Mouse (Mus musculus) embryonic facial prominence, embryonic 13.5 days (tissue): ENCODE results near the gene Fut8. TPM values are rescaled to one million over a fixed set of nuclear protein-coding genes. Genes with fewer than 3 reads are reported as not detected.

ENCODE experiments used
- ATAC-seq: fragments of 200-750 bp; cut with Nextera tagmentation; 2 replicates; pipeline ENCODE4 v1.8.0; 2017; ENCODE audit warnings: low read depth; ENCODE audit not compliant: insufficient number of reproducible peaks, insufficient read depth, low FRiP score, low TSS enrichment
- H3K27ac ChIP-seq: fragments of 300-500 bp; sonication (generic); 2 replicates; pipeline ENCODE4 v1.5.1; 2015; ENCODE audit warnings: moderate library complexity, mild to moderate bottlenecking, inconsistent platforms
- H3K27me3 ChIP-seq: fragments of 300-500 bp; sonication (generic); 2 replicates; pipeline ENCODE4 v1.6.1; 2015; ENCODE audit warnings: mild to moderate bottlenecking, inconsistent platforms
- H3K36me3 ChIP-seq: fragments of 300-500 bp; sonication (generic); 2 replicates; pipeline ENCODE4 v1.6.1; 2015; ENCODE audit warnings: mild to moderate bottlenecking, inconsistent platforms
- H3K4me1 ChIP-seq: fragments of 300-500 bp; sonication (generic); 2 replicates; pipeline ENCODE4 v1.6.1; 2015; ENCODE audit warnings: inconsistent platforms
- H3K4me2 ChIP-seq: fragments of 300-500 bp; sonication (generic); 2 replicates; pipeline ENCODE4 v1.6.1; 2015; ENCODE audit warnings: moderate library complexity, mild to moderate bottlenecking, inconsistent platforms
- H3K4me3 ChIP-seq: fragments of 300-500 bp; sonication (generic); 2 replicates; pipeline ENCODE4 v1.5.1; 2015; ENCODE audit warnings: mild to moderate bottlenecking, inconsistent platforms
- H3K9ac ChIP-seq: fragments of 300-500 bp; sonication (generic); 2 replicates; pipeline ENCODE4 v1.6.1; 2015; ENCODE audit warnings: mild to moderate bottlenecking, inconsistent platforms
- H3K9me3 ChIP-seq: fragments of 300-500 bp; sonication (generic); 2 replicates; pipeline ENCODE4 v1.6.1; 2016; ENCODE audit warnings: inconsistent platforms
- WGBS: fragments of 180-500 bp; shearing (Covaris S2); methylation state at CpG from one replicate; pipeline ENCODE4 v1.1.7; 2015; ENCODE audit warnings: mixed read lengths; 5-methylcytosine and 5-hydroxymethylcytosine counted together
- polyA plus RNA-seq: library from polyadenylated mRNA; unstranded; fragments of >200 nt; fragmentation: Nextera tagmentation; extraction: Ambion mirVana; gene quantifications from 2 replicates; pipeline ENCODE4 v1.2.1, GENCODE M21; 2015

Gene Fut8
- polyA plus RNA-seq, 1 experiment from 2014 or later = 25.6 TPM

DNA sequence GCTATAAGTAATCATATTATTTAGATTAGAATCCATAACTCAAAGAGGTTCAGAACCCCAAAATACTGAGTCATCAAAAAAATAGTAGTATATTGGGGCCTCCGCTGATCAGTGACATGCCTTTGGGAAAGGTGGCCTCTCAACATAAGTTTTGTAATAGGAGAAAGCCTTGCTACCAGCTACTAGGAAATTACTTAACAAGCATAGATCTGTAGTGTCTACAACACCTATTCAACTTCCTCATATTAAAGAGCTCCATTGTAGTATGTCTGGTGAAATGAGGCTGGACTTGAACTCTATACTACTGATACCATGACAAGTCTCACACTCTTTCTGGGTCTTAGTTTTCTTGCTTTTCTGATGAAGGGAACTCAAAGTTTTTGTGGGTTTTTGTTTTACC is 243.2 kb downstream of the Fut8 start:
- Histone ChIP-seq H3K9ac (no peak overlapping the region), H3K27ac (no peak overlapping the region), H3K9me3 (no peaks in the 10 kb centered on the region), H3K4me2 (no peak overlapping the region), H3K4me1 (no peaks in the 10 kb centered on the region), H3K27me3 (no peaks in the 10 kb centered on the region), H3K36me3 (no peaks in the 10 kb centered on the region), H3K4me3 (no peak overlapping the region)
- ATAC-seq = no peak
- 93% methylated on average over 1 of the region's 1 CpGs for WGBS

DNA sequence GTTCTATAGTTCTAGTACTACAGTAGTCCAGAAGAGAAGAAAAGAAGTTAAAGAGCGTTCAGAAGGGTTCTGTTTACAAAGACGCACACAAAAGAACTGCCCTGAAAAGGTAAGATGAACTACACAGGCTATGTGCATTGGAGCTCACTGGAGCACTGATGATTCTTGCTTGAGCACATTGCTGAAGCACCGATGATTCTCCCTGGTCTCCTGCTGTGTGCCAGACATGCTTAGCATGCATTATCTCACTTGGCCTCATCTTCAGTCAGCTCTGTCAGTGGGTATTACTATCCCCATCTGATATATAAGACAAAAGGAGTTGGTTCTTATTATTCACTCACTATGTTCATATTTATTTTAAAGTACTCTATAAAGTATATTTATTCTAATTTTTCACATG is 243.9 kb downstream of the Fut8 start:
- no peaks in the 10 kb centered on the region for H3K27me3 ChIP-seq
- no peaks in the 10 kb centered on the region for H3K36me3 ChIP-seq
- no peaks in the 10 kb centered on the region for H3K9me3 ChIP-seq
- H3K4me2 ChIP-seq = no peak overlapping the region
- ATAC-seq = no peak
- H3K4me3 ChIP-seq = no peak overlapping the region
- no peak overlapping the region for H3K27ac ChIP-seq
- H3K9ac ChIP-seq = no peak overlapping the region
- no peaks in the 10 kb centered on the region for H3K4me1 ChIP-seq
- WGBS = 83% methylated on average over 3 of the region's 3 CpGs

DNA sequence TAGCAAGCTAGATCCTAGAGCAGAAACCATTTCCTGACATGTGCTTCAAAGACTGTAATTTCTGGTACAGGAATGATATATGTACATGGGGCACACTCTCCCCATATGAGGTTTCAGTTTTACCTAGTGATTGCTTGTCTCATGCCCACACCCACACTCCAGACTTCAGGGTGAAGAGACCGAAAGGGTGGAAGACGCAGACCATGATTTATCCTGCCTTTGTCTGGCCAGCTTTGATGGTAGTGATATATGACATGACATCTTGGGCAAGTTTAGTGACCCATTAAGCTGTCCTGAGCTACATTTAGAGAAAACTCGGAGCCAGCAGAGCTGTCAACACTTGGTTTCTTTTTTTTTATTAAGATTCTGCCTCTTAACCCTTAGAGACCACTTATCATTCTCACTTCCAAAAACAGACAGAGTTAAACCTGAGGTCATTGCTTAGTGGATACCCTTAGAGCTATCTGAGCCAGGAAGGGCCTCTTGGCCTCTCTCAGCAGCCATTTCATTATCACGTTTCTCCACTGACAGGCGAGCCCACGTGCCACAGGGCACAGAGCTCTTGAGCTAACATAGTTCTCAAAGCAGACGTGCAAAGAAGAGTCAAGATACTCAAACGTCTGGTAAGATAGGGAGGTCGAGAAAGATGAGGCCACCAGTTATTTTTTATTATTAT is 245.4 kb downstream of the Fut8 start:
- H3K9ac ChIP-seq = no peak overlapping the region
- H3K4me2 ChIP-seq = no peak overlapping the region
- no peaks in the 10 kb centered on the region for H3K4me1 ChIP-seq
- WGBS = 70% methylated on average over 9 of the region's 9 CpGs
- H3K27me3 ChIP-seq = no peaks in the 10 kb centered on the region
- ATAC-seq = no peak
- H3K9me3 ChIP-seq = no peaks in the 10 kb centered on the region
- no peaks in the 10 kb centered on the region for H3K36me3 ChIP-seq
- H3K4me3 ChIP-seq = no peak overlapping the region
- no peak overlapping the region for H3K27ac ChIP-seq

DNA sequence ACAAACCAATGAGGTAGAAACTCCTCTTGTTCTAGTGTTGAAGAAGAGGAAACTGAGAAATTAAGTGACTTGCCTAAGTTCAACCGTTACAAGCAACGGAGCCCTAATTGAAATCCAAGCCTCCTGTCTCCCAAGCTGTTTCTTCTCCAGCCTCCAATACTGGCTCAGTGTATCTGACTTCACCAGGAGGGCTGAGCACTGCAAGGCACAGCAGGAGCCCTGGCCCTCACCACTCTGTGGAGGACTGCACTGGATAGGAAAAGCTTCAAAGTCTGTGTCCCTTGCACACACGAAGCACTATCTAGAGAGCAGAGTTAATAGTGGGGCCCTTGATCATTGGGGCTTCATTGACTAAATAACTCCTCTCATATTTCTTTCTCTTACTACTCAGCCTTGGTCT is 246.8 kb downstream of the Fut8 start:
- no peaks in the 10 kb centered on the region for H3K9me3 ChIP-seq
- H3K9ac ChIP-seq = no peak overlapping the region

DNA sequence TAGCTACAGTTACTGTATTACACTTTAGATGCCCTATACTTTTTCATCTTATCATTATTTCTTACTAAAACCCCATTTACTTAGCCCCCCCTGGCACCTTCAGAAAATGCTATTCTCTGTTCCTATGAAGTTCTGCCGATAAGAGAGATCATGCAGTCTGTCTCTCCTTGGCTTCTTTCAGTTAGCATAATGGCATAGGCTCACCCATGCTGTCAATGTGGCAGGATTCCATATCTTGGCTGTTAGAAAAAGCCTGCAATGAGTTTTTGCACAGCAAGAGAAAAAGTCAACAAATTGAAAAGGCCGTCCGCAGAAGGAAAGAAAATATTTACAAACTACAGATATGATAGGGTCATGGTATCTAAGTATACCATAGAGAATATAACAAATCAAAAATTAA is 253.6 kb downstream of the Fut8 start:
- H3K36me3 ChIP-seq = no peaks in the 10 kb centered on the region
- no peak overlapping the region for H3K9ac ChIP-seq
- H3K4me2 ChIP-seq = no peak overlapping the region
- ATAC-seq = no peak
- H3K9me3 ChIP-seq = no peaks in the 10 kb centered on the region
- H3K27ac ChIP-seq = no peak overlapping the region
- H3K4me3 ChIP-seq = no peak overlapping the region
- 93% methylated on average over 3 of the region's 3 CpGs for WGBS
- H3K27me3 ChIP-seq = no peaks in the 10 kb centered on the region
- no peaks in the 10 kb centered on the region for H3K4me1 ChIP-seq

More for the DNA sequence above, 246.8 kb downstream of the Fut8 start:
- ATAC-seq = no peak
- H3K4me2 ChIP-seq = no peak overlapping the region
- no peaks in the 10 kb centered on the region for H3K27me3 ChIP-seq
- H3K36me3 ChIP-seq = no peaks in the 10 kb centered on the region
- no peaks in the 10 kb centered on the region for H3K4me1 ChIP-seq
- H3K4me3 ChIP-seq = no peak overlapping the region
- 75% methylated on average over 3 of the region's 3 CpGs for WGBS
- H3K27ac ChIP-seq = no peak overlapping the region

DNA sequence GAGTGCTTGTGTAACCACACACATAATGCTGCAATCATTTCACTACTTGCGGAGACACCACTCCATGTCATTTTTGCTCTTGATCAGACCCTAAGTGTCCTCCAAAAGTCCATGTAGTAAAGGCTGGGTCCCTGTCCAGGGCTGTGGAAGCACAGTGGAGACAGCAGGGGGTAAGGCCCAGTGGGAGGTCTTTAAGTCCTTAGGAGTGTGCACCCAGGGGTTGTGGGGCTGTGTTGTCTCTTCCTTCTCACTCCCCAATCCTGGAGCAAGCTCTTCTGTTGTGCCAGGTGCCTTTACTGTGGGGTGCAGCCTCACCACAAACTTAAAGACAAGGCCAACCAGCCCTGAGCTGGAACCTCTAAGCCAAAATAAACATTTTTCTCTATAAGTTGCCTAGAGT is 257.9 kb downstream of the Fut8 start:
- Histone ChIP-seq H3K36me3 (no peaks in the 10 kb centered on the region), H3K9ac (no peak overlapping the region)

DNA sequence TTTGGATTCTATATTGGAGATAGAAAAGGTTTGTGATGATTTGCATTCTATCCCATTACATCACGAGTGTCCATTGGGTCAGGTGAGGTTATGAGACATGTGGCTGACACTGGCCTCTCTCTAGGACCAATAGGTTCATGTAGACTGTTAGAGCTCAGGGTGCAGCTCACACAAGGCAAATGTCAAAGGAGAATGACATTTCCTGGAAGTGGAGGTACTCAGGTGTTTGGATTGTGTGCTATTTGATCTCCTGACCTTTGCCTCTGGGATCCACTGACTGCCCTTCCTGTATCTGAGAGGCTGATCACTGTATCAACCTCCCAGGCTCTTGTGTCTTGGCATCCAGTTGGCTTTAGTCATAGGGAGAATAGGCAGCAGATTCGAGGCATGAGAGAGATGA is 260.2 kb downstream of the Fut8 start:
- 76% methylated on average over 2 of the region's 2 CpGs for WGBS

More for the DNA sequence above, 257.9 kb downstream of the Fut8 start:
- no peaks in the 10 kb centered on the region for H3K9me3 ChIP-seq
- WGBS = 93% methylated on average over 1 of the region's 1 CpGs
- H3K4me1 ChIP-seq = no peaks in the 10 kb centered on the region
- H3K27me3 ChIP-seq = no peaks in the 10 kb centered on the region; the same call in 1 of the 2 replicates
- no peak overlapping the region for H3K27ac ChIP-seq
- no peak for ATAC-seq
- no peak overlapping the region for H3K4me3 ChIP-seq
- no peak overlapping the region for H3K4me2 ChIP-seq

DNA sequence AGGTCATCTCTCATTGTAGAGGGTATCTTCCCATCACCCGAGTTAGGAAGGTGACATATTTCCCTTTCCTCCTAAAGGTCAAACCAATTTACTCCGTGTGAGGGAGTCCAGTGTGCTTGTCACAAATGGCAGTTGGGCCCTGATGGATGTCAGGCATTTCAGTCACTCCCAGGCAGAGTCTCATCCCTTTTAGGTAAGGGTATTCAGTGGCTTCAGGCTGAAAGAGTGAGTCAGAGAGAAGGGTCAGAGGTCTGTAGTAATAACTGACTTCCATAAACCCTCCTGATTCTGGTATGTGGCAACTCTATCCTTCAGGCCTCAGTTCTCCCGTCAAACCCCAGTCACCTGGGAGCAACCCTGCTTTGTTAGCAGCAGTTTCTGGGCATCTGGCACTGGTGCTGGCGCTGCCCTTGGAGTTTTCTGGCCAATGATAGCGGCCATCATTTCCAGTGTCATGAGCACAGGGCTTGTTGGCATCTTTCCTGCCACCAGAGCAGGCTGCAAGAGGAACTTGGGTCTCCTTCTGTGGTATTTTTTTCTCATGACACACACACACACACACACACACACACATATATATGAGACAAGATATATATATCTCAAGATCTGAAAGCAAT is 262.6 kb downstream of the Fut8 start:
- Histone ChIP-seq H3K27me3 (no peaks in the 10 kb centered on the region; the same call in 1 of the 2 replicates), H3K4me1 (no peaks in the 10 kb centered on the region), H3K27ac (no peak overlapping the region), H3K9me3 (no peaks in the 10 kb centered on the region), H3K4me3 (no peak overlapping the region), H3K36me3 (no peaks in the 10 kb centered on the region), H3K9ac (no peak overlapping the region), H3K4me2 (no peak overlapping the region)
- 54% methylated on average over 5 of the region's 5 CpGs for WGBS
- ATAC-seq = no peak

More for the DNA sequence above, 260.2 kb downstream of the Fut8 start:
- no peak overlapping the region for H3K4me2 ChIP-seq
- no peaks in the 10 kb centered on the region for H3K4me1 ChIP-seq
- H3K36me3 ChIP-seq = no peaks in the 10 kb centered on the region
- no peaks in the 10 kb centered on the region for H3K9me3 ChIP-seq
- ATAC-seq = no peak
- H3K9ac ChIP-seq = no peak overlapping the region
- no peak overlapping the region for H3K27ac ChIP-seq
- H3K4me3 ChIP-seq = no peak overlapping the region
- no peaks in the 10 kb centered on the region; the same call in 1 of the 2 replicates for H3K27me3 ChIP-seq

DNA sequence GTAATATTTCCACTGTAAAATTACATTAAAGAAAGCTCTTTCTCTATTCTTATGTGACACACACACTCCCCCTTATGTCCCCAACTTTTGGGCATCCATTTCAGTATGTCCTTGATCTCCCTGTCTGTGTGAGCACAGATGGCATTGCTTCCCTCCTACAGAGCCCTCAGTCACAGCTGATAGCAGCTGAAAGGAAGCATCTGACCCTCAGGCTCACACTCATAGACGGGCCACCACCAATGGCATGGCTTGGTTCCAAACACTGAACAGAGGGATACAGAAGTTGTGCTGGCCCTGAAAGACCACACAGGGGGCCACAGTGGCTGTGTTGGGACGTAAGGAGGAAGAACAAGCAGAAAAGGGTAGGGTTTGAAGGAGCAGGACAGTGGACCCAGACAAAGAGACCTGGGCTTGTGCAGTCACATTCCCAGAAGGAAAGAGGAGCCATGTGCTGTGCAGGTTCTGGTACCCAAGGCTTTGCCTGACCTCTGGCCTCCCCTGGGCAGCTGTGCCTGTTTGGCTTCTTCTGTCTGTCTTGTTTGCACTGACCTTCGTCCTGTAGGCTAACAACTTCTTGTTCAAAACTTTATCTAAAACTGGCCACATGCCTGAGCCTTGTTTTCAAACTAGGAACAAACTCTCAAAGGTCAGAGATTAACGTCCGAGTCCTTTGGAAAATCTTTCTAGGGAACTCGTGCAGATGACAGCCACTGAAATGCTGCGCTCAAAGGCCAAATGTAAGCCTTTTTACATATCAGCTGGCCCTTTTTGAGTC is 263.7 kb downstream of the Fut8 start:
- Histone ChIP-seq H3K4me1 (no peaks in the 10 kb centered on the region), H3K27ac (no peak overlapping the region), H3K4me2 (no peak overlapping the region), H3K36me3 (no peaks in the 10 kb centered on the region), H3K4me3 (no peak overlapping the region), H3K9ac (no peak overlapping the region), H3K27me3 (no peaks in the 10 kb centered on the region; the same call in 1 of the 2 replicates), H3K9me3 (no peaks in the 10 kb centered on the region)
- ATAC-seq = no peak
- WGBS = 59% methylated on average over 7 of the region's 7 CpGs

DNA sequence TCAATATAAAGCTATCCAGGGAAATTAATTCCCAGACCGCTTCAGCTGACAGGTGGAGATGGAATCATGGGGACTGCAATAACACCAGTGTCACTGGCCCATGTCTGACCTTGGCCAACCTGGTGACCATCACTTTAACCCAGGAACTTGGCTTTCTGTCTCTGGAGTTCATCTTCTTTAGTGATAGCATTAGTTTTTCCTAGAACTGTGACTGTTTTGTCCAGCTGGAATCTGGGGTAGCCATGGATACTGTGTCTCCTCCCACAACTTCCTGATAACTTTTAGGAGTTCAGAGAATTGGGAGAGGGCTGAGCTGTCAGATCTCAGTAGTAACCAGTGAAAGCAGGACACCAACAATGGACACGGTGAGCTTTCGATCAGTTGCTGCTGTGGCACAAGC is 264.3 kb downstream of the Fut8 start:
- H3K27ac ChIP-seq = no peak overlapping the region
- no peaks in the 10 kb centered on the region for H3K9me3 ChIP-seq
- ATAC-seq = no peak
- H3K27me3 ChIP-seq = no peaks in the 10 kb centered on the region; the same call in 1 of the 2 replicates
- no peak overlapping the region for H3K9ac ChIP-seq
- H3K4me3 ChIP-seq = no peak overlapping the region
- H3K4me2 ChIP-seq = no peak overlapping the region
- no peaks in the 10 kb centered on the region for H3K4me1 ChIP-seq
- 87% methylated on average over 3 of the region's 3 CpGs for WGBS
- no peaks in the 10 kb centered on the region for H3K36me3 ChIP-seq

DNA sequence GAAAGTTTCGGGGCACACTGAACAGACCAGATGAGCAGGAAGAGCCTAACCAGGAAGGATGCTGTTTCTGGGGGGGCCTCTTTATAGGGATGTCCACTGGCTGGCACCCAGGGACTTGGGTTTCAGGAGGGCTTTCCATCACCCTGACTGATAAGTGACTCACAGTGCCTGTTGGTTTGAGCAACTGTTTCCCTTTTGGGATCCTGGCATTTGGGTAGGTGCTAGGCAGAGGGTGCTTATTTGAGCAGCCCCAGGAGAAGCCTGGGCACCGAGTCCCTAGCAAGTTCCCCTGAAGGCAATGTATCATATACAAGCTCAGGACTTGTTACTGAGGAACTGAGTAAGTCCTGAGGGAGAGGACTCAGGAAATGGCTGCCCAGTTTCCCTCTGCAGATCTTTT is 267.5 kb downstream of the Fut8 start:
- ATAC-seq = no peak
- H3K4me2 ChIP-seq = no peak overlapping the region
- no peaks in the 10 kb centered on the region for H3K4me1 ChIP-seq
- no peaks in the 10 kb centered on the region for H3K36me3 ChIP-seq
- no peak overlapping the region for H3K4me3 ChIP-seq
- no peak overlapping the region for H3K9ac ChIP-seq
- H3K9me3 ChIP-seq = no peaks in the 10 kb centered on the region
- WGBS = 75% methylated on average over 2 of the region's 2 CpGs
- H3K27ac ChIP-seq = no peak overlapping the region
- H3K27me3 ChIP-seq = no peaks in the 10 kb centered on the region

DNA sequence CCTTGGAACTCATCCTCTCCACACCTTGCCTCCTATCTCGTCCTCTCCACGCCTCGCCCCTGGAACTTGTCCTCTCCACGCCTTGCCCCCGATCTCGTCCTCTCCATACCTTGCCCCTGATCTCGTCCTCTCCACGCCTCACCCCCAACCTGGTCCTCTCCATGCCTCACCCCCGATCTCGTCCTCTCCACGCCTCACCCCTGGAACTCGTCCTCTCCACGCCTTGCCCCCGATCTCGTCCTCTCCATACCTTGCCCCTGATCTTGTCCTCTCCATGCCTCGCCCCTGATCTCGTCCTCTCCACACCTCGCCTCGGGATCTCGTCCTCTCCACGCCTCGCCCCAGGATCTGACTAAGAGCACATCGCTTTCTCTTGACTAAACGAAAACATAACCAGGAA is 269.8 kb downstream of the Fut8 start:
- no peaks in the 10 kb centered on the region for H3K4me1 ChIP-seq
- H3K9me3 ChIP-seq = no peaks in the 10 kb centered on the region
- H3K4me3 ChIP-seq = no peak overlapping the region
- no peaks in the 10 kb centered on the region for H3K27me3 ChIP-seq
- WGBS = 89% methylated on average over 24 of the region's 24 CpGs
- ATAC-seq = no peak
- no peak overlapping the region for H3K27ac ChIP-seq
- H3K4me2 ChIP-seq = no peak overlapping the region
- H3K9ac ChIP-seq = no peak overlapping the region
- H3K36me3 ChIP-seq = no peaks in the 10 kb centered on the region
